Mouse (Mus musculus): ENCODE results near the gene Tssk1.

DNA sequence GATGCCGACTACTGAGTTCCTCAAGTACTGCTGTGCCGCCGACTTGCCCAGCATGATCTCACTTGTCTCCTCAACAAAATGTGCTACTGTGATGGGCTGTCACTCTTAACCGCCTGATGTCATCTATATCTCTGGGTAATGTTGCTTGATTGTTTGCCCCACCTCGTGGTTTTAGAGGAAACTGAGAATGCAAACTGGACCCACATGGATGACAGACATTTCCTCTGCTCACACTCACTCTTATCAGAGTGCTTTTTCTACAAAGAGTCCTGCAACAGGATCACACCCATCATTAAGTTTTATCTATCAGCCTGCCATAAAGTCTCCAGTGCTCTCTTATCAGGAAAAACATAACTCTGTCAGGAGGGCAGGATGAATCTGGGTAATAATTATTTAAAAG is 22.8 kb upstream of the Tssk1 start:
- TF ChIP-seq CTCF (IDR thresholded peaks at IDR 0.05; ENCODE audit: control insufficient read depth, insufficient read depth, low read length) (no peak), POLR2A (IDR thresholded peaks at IDR 0.05; ENCODE audit: borderline replicate concordance, control insufficient read depth, low read depth, low read length) (no peak)

Measured in bone marrow, adult 2 months (tissue).